Mouse (Mus musculus) myocyte (in vitro differentiated cells): ENCODE measurements around the gene Plxna1. TPM values are rescaled to one million over a fixed set of nuclear protein-coding genes. Genes with fewer than 3 reads are reported as not detected.

Experiments
- H3K27me3 ChIP-seq: one replicate; pipeline ENCODE4 v1.6.1; 2011; ENCODE audit not compliant: control insufficient read depth, insufficient read depth, insufficient read length
- H3K36me3 ChIP-seq: one replicate; pipeline ENCODE4 v1.6.1; 2011; ENCODE audit not compliant: control insufficient read depth, insufficient read depth
- H3K4me2 ChIP-seq: one replicate; pipeline ENCODE4 v1.6.1; 2011; ENCODE audit warnings: low read depth, control low read depth
- H3K4me3 ChIP-seq: one replicate; pipeline ENCODE4 v1.5.1; 2011; ENCODE audit warnings: mild to moderate bottlenecking, control low read depth, moderate library complexity
- H3K79me2 ChIP-seq: one replicate; pipeline ENCODE4 v1.6.1; 2011; ENCODE audit not compliant: control insufficient read depth, insufficient read depth
- H3ac ChIP-seq: one replicate; pipeline ENCODE4 v1.6.1; 2011; ENCODE audit not compliant: control insufficient read depth, insufficient read length
- CEBPB ChIP-seq: IDR thresholded peaks from 2 replicates; pipeline ENCODE4 v1.6.1; 2011; ENCODE audit warnings: mild to moderate bottlenecking, moderate library complexity; ENCODE audit not compliant: poor library complexity, insufficient read depth, severe bottlenecking
- E2F4 ChIP-seq: IDR thresholded peaks from one replicate; pipeline ENCODE4 v1.6.1; 2011; ENCODE audit warnings: mild to moderate bottlenecking, control low read depth, moderate library complexity; ENCODE audit not compliant: insufficient read depth
- MAX ChIP-seq: IDR thresholded peaks from one replicate; pipeline ENCODE4 v1.6.1; 2011; ENCODE audit warnings: low read depth, mild to moderate bottlenecking, control low read depth
- MYOD1 ChIP-seq, 3 experiments: IDR thresholded peaks; one replicate each; pipeline ENCODE4 v1.6.1; 2011; ENCODE audit warnings: control low read depth in 2 of 3, low read depth in 2 of 3, mild to moderate bottlenecking in 2 of 3, moderate library complexity in 1 of 3; ENCODE audit not compliant: insufficient read length in 2 of 3, control insufficient read depth in 1 of 3
- MYOG ChIP-seq, 3 experiments: IDR thresholded peaks; one replicate each; pipeline ENCODE4 v1.6.1; 2011; ENCODE audit warnings: control low read depth in 2 of 3, low read depth in 2 of 3, mild to moderate bottlenecking in 2 of 3; ENCODE audit not compliant: insufficient read length in 2 of 3, control insufficient read depth in 1 of 3, insufficient read depth in 1 of 3
- POLR2A ChIP-seq: IDR thresholded peaks from one replicate; pipeline ENCODE4 v1.6.1; 2011; ENCODE audit warnings: low read depth, mild to moderate bottlenecking, control low read depth, moderate library complexity; ENCODE audit not compliant: insufficient read length
- POLR2AphosphoS2 ChIP-seq: IDR thresholded peaks from one replicate; pipeline ENCODE4 v1.6.1; 2011; ENCODE audit warnings: low read depth, control low read depth; ENCODE audit not compliant: insufficient read length
- REST ChIP-seq: IDR thresholded peaks from one replicate; pipeline ENCODE4 v1.6.1; 2011; ENCODE audit warnings: mild to moderate bottlenecking, control low read depth, moderate library complexity; ENCODE audit not compliant: insufficient read depth, insufficient read length
- SRF ChIP-seq: IDR thresholded peaks from one replicate; pipeline ENCODE4 v1.6.1; 2011; ENCODE audit warnings: low read depth; ENCODE audit not compliant: control insufficient read depth, insufficient read length
- TCF12 ChIP-seq: IDR thresholded peaks from one replicate; pipeline ENCODE4 v1.6.1; 2011; ENCODE audit warnings: mild to moderate bottlenecking, control low read depth; ENCODE audit not compliant: poor library complexity, insufficient read depth, severe bottlenecking
- TCF3 ChIP-seq: IDR thresholded peaks from one replicate; pipeline ENCODE4 v1.6.1; 2011; ENCODE audit warnings: low read depth, control low read depth; ENCODE audit not compliant: insufficient read length
- USF1 ChIP-seq: IDR thresholded peaks from one replicate; pipeline ENCODE4 v1.6.1; 2011; ENCODE audit warnings: low read depth, mild to moderate bottlenecking, control low read depth, moderate library complexity
- polyA plus RNA-seq: library from polyadenylated mRNA; unstranded; fragments of >200 nt; fragmentation: generic; extraction: Trizol; gene quantifications from one replicate; pipeline ENCODE4 v1.2.1, GENCODE M21; 2012; ENCODE audit warnings: missing spikeins

The Plxna1 gene
- polyA plus RNA-seq, 1 experiment, result 64.4 TPM

DNA sequence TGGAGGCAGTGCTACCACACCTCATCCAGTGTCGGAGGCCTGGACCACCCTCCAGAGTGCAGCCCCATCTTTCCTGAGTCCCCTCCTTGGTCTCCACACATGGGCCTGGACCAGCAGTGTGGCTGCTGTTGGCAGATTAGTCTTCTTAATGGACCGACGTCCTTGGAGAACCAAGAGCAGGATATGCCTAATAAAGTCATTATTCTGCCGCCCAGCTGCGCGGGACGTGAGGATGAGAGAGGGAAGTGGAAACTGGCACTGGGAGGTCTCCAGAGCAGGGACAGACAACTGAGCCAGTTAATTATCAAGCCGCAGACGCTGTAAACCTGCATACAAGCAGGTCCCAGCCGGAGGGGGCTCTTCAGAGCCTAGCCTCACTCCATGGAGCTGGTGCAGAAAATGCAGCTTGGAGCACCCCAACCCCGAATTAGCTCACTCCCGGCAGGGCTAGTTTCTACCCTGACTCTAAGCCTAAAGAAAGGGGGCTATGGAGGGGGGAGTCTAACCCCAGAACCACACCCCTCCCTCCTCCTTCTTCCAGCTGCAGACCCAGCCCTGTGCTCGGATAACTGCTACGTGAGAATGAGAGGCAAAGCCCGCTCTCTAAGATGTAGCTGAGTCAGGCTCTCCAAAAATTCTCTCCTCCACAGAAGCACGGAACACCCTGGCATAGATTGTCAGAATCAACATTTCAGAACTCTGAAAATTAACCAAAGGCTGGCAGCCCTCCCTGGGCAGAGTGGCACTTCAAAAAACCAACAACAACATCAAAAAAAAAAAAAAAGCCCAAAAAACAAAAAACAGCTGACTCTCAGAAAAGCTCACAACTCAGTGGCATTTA, 80.7 kb downstream of the Plxna1 start:
- H3K79me2 ChIP-seq, result no peaks in the 10 kb centered on the region
- H3K4me2 ChIP-seq, result no peak overlapping the region
- H3K4me3 ChIP-seq, result no peak overlapping the region
- no peaks in the 10 kb centered on the region for H3K36me3 ChIP-seq
- H3ac ChIP-seq, result no peak overlapping the region
- H3K27me3 ChIP-seq, result peaks cover 6% of the 10 kb centered on the region
- TF ChIP-seq USF1, result no peak
- no peak for TF ChIP-seq SRF
- no peak for TF ChIP-seq POLR2AphosphoS2
- no peak for TF ChIP-seq CEBPB
- no peak for TF ChIP-seq TCF12
- TF ChIP-seq MYOG (IDR thresholded peaks at IDR 0.05; ENCODE audit: control insufficient read depth in 1 of 3, insufficient read depth in 1 of 3, insufficient read length in 2 of 3, low read depth in 2 of 3), result no peak
- no peak for TF ChIP-seq MAX
- no peak for TF ChIP-seq REST
- no peak for TF ChIP-seq TCF3
- TF ChIP-seq POLR2A, result no peak

DNA sequence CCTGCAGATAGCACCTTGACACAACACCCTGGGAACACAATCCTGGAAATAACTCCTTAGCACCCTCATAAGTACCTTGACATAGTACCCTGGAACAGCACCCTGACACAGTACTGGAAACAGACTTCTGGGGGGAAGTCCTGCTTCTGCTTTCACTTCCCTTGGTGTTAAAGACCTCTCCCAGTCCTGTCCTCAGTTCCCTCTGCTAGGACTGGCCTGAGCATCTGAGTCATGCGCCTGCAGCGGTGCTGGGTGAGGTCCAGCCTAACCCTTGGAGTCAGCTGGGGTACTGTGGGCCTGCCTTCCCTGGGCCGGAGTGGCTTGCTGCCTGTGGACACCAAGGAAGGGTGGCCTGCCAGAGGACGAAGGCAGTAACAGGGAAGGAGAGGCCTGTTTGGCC, 81.9 kb downstream of the Plxna1 start:
- H3K27me3 ChIP-seq, result peaks cover 12% of the 10 kb centered on the region
- no peaks in the 10 kb centered on the region for H3K36me3 ChIP-seq
- TF ChIP-seq MAX (no peak), TCF12 (no peak), MYOG (IDR thresholded peaks at IDR 0.05; ENCODE audit: control insufficient read depth in 1 of 3, insufficient read depth in 1 of 3, insufficient read length in 2 of 3, low read depth in 2 of 3) (no peak), POLR2AphosphoS2 (no peak), USF1 (no peak), E2F4 (no peak), POLR2A (no peak), TCF3 (no peak), SRF (no peak), CEBPB (no peak)
- H3K4me3 ChIP-seq, result no peak overlapping the region
- H3K4me2 ChIP-seq, result no peak overlapping the region
- H3ac ChIP-seq, result no peak overlapping the region
- H3K79me2 ChIP-seq, result no peaks in the 10 kb centered on the region

GRCm38 (mm10) chr6:89271731-89272475, 90.5 kb downstream of the Plxna1 start:
- Histone ChIP-seq H3K4me3 (no peak overlapping the region), H3K27me3 (peaks cover 32% of the 10 kb centered on the region), H3ac (no peak overlapping the region), H3K4me2 (no peak overlapping the region), H3K36me3 (no peaks in the 10 kb centered on the region), H3K79me2 (no peaks in the 10 kb centered on the region)
- TF ChIP-seq SRF, result no peak
- no peak for TF ChIP-seq MAX

DNA sequence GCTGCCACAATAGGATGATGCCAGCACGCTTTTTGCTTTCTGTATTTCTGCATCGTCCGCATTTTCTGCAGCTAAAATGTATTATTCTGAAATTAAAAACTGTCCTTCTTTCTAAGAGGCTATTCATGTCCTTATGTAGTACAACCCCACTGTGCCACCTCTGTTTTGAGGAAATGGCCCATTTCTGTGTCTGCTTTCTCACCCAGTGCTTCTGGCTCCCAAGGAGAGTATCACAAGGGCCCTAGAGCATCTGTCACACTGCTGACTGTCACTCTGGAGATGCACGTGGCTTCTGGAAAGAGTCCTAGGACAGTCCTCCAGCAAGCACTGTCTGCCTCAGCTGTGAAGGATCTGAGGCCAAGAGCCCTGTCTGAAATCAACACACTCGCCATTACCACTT, 95.2 kb downstream of the Plxna1 start:
- Histone ChIP-seq H3K36me3 (no peaks in the 10 kb centered on the region), H3K27me3 (peaks cover 23% of the 10 kb centered on the region), H3K4me2 (no peak overlapping the region), H3K79me2 (no peaks in the 10 kb centered on the region), H3K4me3 (no peak overlapping the region), H3ac (no peak overlapping the region)
- TF ChIP-seq TCF3 (no peak), REST (no peak), MYOD1 (IDR thresholded peaks at IDR 0.05; ENCODE audit: control insufficient read depth in 1 of 3, insufficient read length in 2 of 3, low read depth in 2 of 3) (no peak), POLR2AphosphoS2 (no peak), USF1 (no peak), MAX (no peak), E2F4 (no peak)

Other genes starting within 250 kb of the Plxna1 start
- gene Chchd6, start 233.0 kb upstream of the Plxna1 start, polyA plus RNA-seq, result 28.8 TPM